In the genomic region with DNA sequence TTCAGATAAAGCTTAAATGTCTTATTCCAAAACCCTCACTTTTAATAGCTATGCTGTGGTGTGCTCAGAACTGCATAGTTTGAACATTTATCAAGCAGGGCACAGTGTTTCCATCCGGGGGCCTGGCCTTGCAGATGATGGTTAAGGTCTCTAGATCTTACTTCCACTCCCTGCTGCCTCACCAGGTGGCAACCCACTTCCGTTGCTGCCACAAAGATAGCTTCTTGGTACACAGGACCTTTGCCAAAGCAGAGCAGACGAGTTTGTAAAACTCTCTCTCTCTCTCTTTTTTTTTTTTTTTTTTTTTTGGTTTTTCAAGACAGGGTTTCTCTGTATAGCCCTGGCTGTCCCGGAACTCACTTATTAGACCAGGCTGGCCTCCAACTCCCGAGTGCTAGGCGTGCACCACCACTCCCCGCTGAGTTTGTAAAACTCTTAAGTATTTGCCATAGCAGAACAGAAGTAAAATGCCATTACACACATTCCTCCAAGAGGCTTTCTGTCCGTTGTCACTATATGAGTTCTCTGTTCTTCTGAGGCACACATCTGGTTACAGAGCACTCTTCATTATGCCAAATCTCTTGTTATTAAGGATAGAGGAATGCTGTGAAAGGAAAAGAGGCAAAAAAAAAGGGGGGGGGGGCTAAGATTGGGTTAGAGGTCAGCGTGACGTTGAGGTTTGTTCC, we compare ENCODE assay signal across 8 mouse cellular contexts. TPM values are rescaled to one million over a fixed set of nuclear protein-coding genes. Genes with fewer than 3 reads are reported as not detected.
A peak's percentile ranks its signal among the peaks of the same experiment; 100 is the strongest.
DNase-seq lines count a peak whose midpoint lies in the region; ATAC-seq and TF ChIP-seq lines count a peak whose summit lies in the region.

No protein-coding gene starts in this region.

- peak overlapping the region; percentile 39 for H3K4me2 ChIP-seq in intestine, embryonic 14.5 days (ENCODE audit: low read length)
- peak overlapping the region; percentile 66 for H3K4me2 ChIP-seq in midbrain, embryonic 14.5 days (ENCODE audit: low read length)

- peaks cover 14% of the 10 kb centered on the region for H3K4me1 ChIP-seq in lung, adult 2 months (ENCODE audit: control insufficient read depth, insufficient read depth, low read length)
- H3K4me1 ChIP-seq in embryonic facial prominence, embryonic 10.5 days: peaks cover 26% of the 10 kb centered on the region
- peaks cover 19% of the 10 kb centered on the region; the same call in 1 of the 2 replicates for H3K4me1 ChIP-seq in intestine, embryonic 14.5 days (replicated peaks; ENCODE audit: control insufficient read depth, insufficient read depth, low read length)
- H3K4me1 ChIP-seq in midbrain, embryonic 14.5 days (ENCODE audit: control insufficient read depth, insufficient read depth, low read length): peaks cover 15% of the 10 kb centered on the region

- TF ChIP-seq CTCF in lung, adult 2 months (IDR thresholded peaks at IDR 0.05; ENCODE audit: insufficient read depth, low read length): no peak

- H3K27me3 ChIP-seq in embryonic facial prominence, embryonic 10.5 days (replicated peaks; ENCODE audit: low read depth, poor library complexity, severe bottlenecking): no peaks in the 10 kb centered on the region
- H3K27me3 ChIP-seq in intestine, embryonic 14.5 days (replicated peaks; ENCODE audit: control insufficient read depth, insufficient read depth, low read length): no peaks in the 10 kb centered on the region
- H3K27me3 ChIP-seq in midbrain, embryonic 14.5 days (ENCODE audit: control insufficient read depth, insufficient read depth, low read length): no peaks in the 10 kb centered on the region

- peak overlapping the region; percentile 46 for H3K4me3 ChIP-seq in lung, adult 2 months (replicated peaks; ENCODE audit: extremely low read depth, low read depth, low read length)
- peak overlapping the region; percentile 83 for H3K4me3 ChIP-seq in embryonic facial prominence, embryonic 10.5 days
- peak overlapping the region; percentile 82 for H3K4me3 ChIP-seq in intestine, embryonic 14.5 days (ENCODE audit: low read depth, low read length)
- H3K4me3 ChIP-seq in midbrain, embryonic 14.5 days (replicated peaks; ENCODE audit: low read depth, low read length): peak overlapping the region; percentile 75

- peak overlapping the region; percentile 96; the same call in 1 of the 2 replicates for H3K27ac ChIP-seq in embryonic facial prominence, embryonic 10.5 days (replicated peaks)
- H3K27ac ChIP-seq in intestine, embryonic 14.5 days (ENCODE audit: low read depth): no peak overlapping the region
- H3K27ac ChIP-seq in midbrain, embryonic 14.5 days (replicated peaks; ENCODE audit: low read depth, low read length): no peak overlapping the region; the same call in 1 of the 2 replicates

- WGBS in lung, adult 2 months: 39% methylated on average over 10 of the region's 10 CpGs
- 64% methylated on average over 10 of the region's 10 CpGs for WGBS in embryonic facial prominence, embryonic 10.5 days
- WGBS in intestine, embryonic 14.5 days: 55% methylated on average over 10 of the region's 10 CpGs
- WGBS in midbrain, embryonic 14.5 days: 65% methylated on average over 10 of the region's 10 CpGs

- no peaks in the 10 kb centered on the region for H3K9me3 ChIP-seq in embryonic facial prominence, embryonic 10.5 days
- no peaks in the 10 kb centered on the region for H3K9me3 ChIP-seq in intestine, embryonic 14.5 days (ENCODE audit: control insufficient read depth, low read length)
- H3K9me3 ChIP-seq in midbrain, embryonic 14.5 days (ENCODE audit: control insufficient read depth, low read length): no peaks in the 10 kb centered on the region

- no peak for TF ChIP-seq POLR2A in lung, adult 2 months (IDR thresholded peaks at IDR 0.05; ENCODE audit: borderline replicate concordance, extremely low read depth, low read depth, low read length)

- DNase-seq in lung, adult 2 months: no peak
- DNase-seq in lung, postnatal 25 days (ENCODE audit: low spot score): no peak
- no peak for DNase-seq in embryonic facial prominence, embryonic 10.5 days (ENCODE audit: low spot score)
- no peak for DNase-seq in intestine, embryonic 14.5 days (ENCODE audit: low spot score)
- DNase-seq in midbrain, embryonic 14.5 days: no peak
- DNase-seq in right cerebral cortex, postnatal 25 days: no peak
- DNase-seq in gastrocnemius, adult 18-20 months (ENCODE audit: low spot score): no peak
- no peak for DNase-seq in frontal cortex, adult 2 months (ENCODE audit: extremely low spot score in 1 of 2, low spot score in 1 of 2)

- no peaks in the 10 kb centered on the region for H3K36me3 ChIP-seq in embryonic facial prominence, embryonic 10.5 days (replicated peaks)
- no peaks in the 10 kb centered on the region for H3K36me3 ChIP-seq in intestine, embryonic 14.5 days (ENCODE audit: control insufficient read depth, insufficient read depth, low read length)
- H3K36me3 ChIP-seq in midbrain, embryonic 14.5 days (ENCODE audit: control insufficient read depth, insufficient read depth, low read length): no peaks in the 10 kb centered on the region

- no peak overlapping the region for H3K9ac ChIP-seq in intestine, embryonic 14.5 days (ENCODE audit: low read length)
- 0 out of 2 replicates have a peak overlapping the region, but pooled peaks have one; percentile 4 for H3K9ac ChIP-seq in midbrain, embryonic 14.5 days (replicated peaks; ENCODE audit: low read length)

- no peak for ATAC-seq in intestine, embryonic 14.5 days (replicated peaks; ENCODE audit: low FRiP score, low TSS enrichment, low read depth)
- no peak; the same call in 1 of the 2 replicates for ATAC-seq in midbrain, embryonic 14.5 days (ENCODE audit: low FRiP score, low TSS enrichment)

RNA-seq across cellular contexts. Expression of a gene that starts 0.8 kb away (rescaled TPM):
- 3.8 and 5.6 TPM in 2 replicates for polyA plus RNA-seq in lung, adult 2 months (2012; rRNA removed)
- polyA plus RNA-seq in embryonic facial prominence, embryonic 10.5 days (2016; fragmentation: Nextera tagmentation; extraction: Ambion mirVana): 2.2 and 2.5 TPM in 2 replicates
- polyA plus RNA-seq in intestine, embryonic 14.5 days (2014; fragmentation: Nextera tagmentation; extraction: Ambion mirVana): 5.4 and 6.1 TPM in 2 replicates
- 3.5 and 4.3 TPM in 2 replicates for polyA plus RNA-seq in midbrain, embryonic 14.5 days (2014; fragmentation: Nextera tagmentation; extraction: Ambion mirVana)
- total RNA-seq in gastrocnemius, adult 18-20 months (2021): 10 to 100 TPM; 14.1 to 14.3 TPM
- 10.1 and 11.5 TPM in 2 replicates for polyA plus RNA-seq in frontal cortex, adult 2 months (2012; rRNA removed)
